Mouse (Mus musculus) forebrain, embryonic 13.5 days (tissue): ENCODE results near the gene Snap25. TPM values are rescaled to one million over a fixed set of nuclear protein-coding genes. Genes with fewer than 3 reads are reported as not detected.

ENCODE experiments used
- ATAC-seq: fragments of 200-750 bp; cut with Nextera tagmentation; 2 replicates; pipeline ENCODE4 v1.8.0; 2017
- H3K27ac ChIP-seq: fragments of 300-500 bp; sonication (generic); 2 replicates; pipeline ENCODE4 v1.5.1; 2015; ENCODE audit warnings: inconsistent platforms, mild to moderate bottlenecking, moderate library complexity
- H3K27me3 ChIP-seq: fragments of 300-500 bp; sonication (generic); 2 replicates; pipeline ENCODE4 v1.6.1; 2015; ENCODE audit warnings: mild to moderate bottlenecking, inconsistent platforms
- H3K36me3 ChIP-seq: fragments of 300-500 bp; sonication (generic); 2 replicates; pipeline ENCODE4 v1.6.1; 2015; ENCODE audit warnings: mild to moderate bottlenecking, inconsistent platforms; ENCODE audit not compliant: poor library complexity, severe bottlenecking
- H3K4me1 ChIP-seq: fragments of 300-500 bp; sonication (generic); 2 replicates; pipeline ENCODE4 v1.6.1; 2015; ENCODE audit warnings: inconsistent platforms
- H3K4me2 ChIP-seq: fragments of 300-500 bp; sonication (generic); 2 replicates; pipeline ENCODE4 v1.6.1; 2015; ENCODE audit warnings: inconsistent platforms, mild to moderate bottlenecking, moderate library complexity
- H3K4me3 ChIP-seq: fragments of 300-500 bp; sonication (generic); 2 replicates; pipeline ENCODE4 v1.5.1; 2015; ENCODE audit warnings: mild to moderate bottlenecking, inconsistent platforms
- H3K9ac ChIP-seq: fragments of 300-500 bp; sonication (generic); 2 replicates; pipeline ENCODE4 v1.6.1; 2015; ENCODE audit warnings: mild to moderate bottlenecking, inconsistent platforms
- H3K9me3 ChIP-seq: fragments of 300-500 bp; sonication (generic); replicated peaks from 2 replicates; pipeline ENCODE4 v1.6.1; 2016; ENCODE audit warnings: inconsistent platforms
- WGBS: fragments of 180-500 bp; shearing (Covaris S2); methylation state at CpG from one replicate; pipeline ENCODE4 v1.1.7; 2015; 5-methylcytosine and 5-hydroxymethylcytosine counted together
- polyA plus RNA-seq: library from polyadenylated mRNA; unstranded; fragments of >200 nt; fragmentation: Nextera tagmentation; extraction: Ambion mirVana; gene quantifications from 2 replicates; pipeline ENCODE4 v1.2.1, GENCODE M21; 2015

The Snap25 gene
- polyA plus RNA-seq, 1 experiment from 2014 or later, result 51.6 TPM

- ATAC-seq, result no peak
- Histone ChIP-seq H3K9me3 (no peaks in the 10 kb centered on the region), H3K4me3 (no peak overlapping the region), H3K9ac (no peak overlapping the region), H3K4me1 (peaks cover 3% of the 10 kb centered on the region; the same call in 1 of the 2 replicates), H3K36me3 (no peaks in the 10 kb centered on the region), H3K4me2 (no peak overlapping the region), H3K27me3 (no peaks in the 10 kb centered on the region), H3K27ac (no peak overlapping the region)
- WGBS, result 56% methylated on average over 5 of the region's 5 CpGs
Measured at GRCm38 (mm10) chr2:136823751-136824716, 110.8 kb downstream of the Snap25 start.

DNA sequence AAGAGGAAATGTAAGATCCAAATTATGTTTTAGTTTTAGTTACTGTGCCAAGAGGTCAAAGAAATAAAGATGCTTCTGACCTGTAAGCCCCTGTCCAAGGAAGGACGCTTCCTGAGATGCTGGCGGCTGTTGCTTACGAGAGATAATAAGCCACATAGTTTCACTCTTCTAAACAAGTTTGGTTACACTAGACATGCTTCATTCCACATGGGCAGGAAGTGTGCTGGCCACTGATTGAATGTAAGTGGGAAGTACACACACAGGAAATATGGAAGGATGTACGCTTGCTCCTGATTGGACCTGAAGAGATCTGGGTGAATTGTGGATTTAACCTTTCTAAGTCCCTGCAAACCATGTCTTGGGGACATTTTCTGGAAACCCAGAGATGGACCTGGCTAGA, 114.4 kb downstream of the Snap25 start:
- Histone ChIP-seq H3K4me3 (no peak overlapping the region), H3K9me3 (no peaks in the 10 kb centered on the region), H3K36me3 (no peaks in the 10 kb centered on the region), H3K9ac (no peak overlapping the region), H3K4me2 (no peak overlapping the region), H3K4me1 (peaks cover 3% of the 10 kb centered on the region; the same call in 1 of the 2 replicates), H3K27ac (no peak overlapping the region), H3K27me3 (no peaks in the 10 kb centered on the region)
- 89% methylated on average over 4 of the region's 4 CpGs for WGBS
- ATAC-seq, result no peak

Other genes starting within 250 kb of the Snap25 start
- gene Ankef1, start 211.5 kb upstream of the Snap25 start, polyA plus RNA-seq, result 0.46 and 1.0 TPM in 2 replicates
- gene AL731706.2, start 172.2 kb downstream of the Snap25 start, polyA plus RNA-seq, result 22.9 and 38.6 TPM in 2 replicates
- gene Slx4ip, start 177.8 kb downstream of the Snap25 start, polyA plus RNA-seq, result 12.2 and 12.8 TPM in 2 replicates
- 22.1 and 27.4 TPM in 2 replicates for gene AL731706.1, start 177.9 kb downstream of the Snap25 start, polyA plus RNA-seq
- gene Mkks, start 177.9 kb downstream of the Snap25 start, polyA plus RNA-seq, result 9.9 and 10.8 TPM in 2 replicates